Mouse (Mus musculus) kidney, postnatal 0 days (tissue): ENCODE results near the gene Sulf2. TPM values are rescaled to one million over a fixed set of nuclear protein-coding genes. Genes with fewer than 3 reads are reported as not detected.

Experiments
- ATAC-seq: fragments of 200-750 bp; cut with Nextera tagmentation; replicated peaks from 2 replicates; pipeline ENCODE4 v1.8.0; 2017; ENCODE audit warnings: low read depth, moderate number of reproducible peaks, moderate TSS enrichment, moderate library complexity; ENCODE audit not compliant: low FRiP score
- DNase-seq: peaks from one replicate; pipeline ENCODE4 v3.0.0-alpha.2; 2016; ENCODE audit warnings: low spot score
- H3K27ac ChIP-seq: fragments of 300-500 bp; sonication (generic); 2 replicates; pipeline ENCODE4 v1.5.1; 2014; ENCODE audit warnings: mild to moderate bottlenecking
- H3K27me3 ChIP-seq: fragments of 300-500 bp; sonication (generic); 2 replicates; pipeline ENCODE4 v1.6.1; 2014; ENCODE audit warnings: low read length, mixed read lengths; ENCODE audit not compliant: insufficient read depth
- H3K36me3 ChIP-seq: fragments of 300-500 bp; sonication (generic); 2 replicates; pipeline ENCODE4 v1.6.1; 2014; ENCODE audit warnings: low read length, mixed read lengths; ENCODE audit not compliant: insufficient read depth
- H3K4me1 ChIP-seq: fragments of 300-500 bp; sonication (generic); replicated peaks from 2 replicates; pipeline ENCODE4 v1.6.1; 2014; ENCODE audit warnings: antibody characterized with exemption, low read length, mixed read lengths; ENCODE audit not compliant: insufficient read depth
- H3K4me2 ChIP-seq: fragments of 300-500 bp; sonication (generic); 2 replicates; pipeline ENCODE4 v1.6.1; 2014; ENCODE audit warnings: mild to moderate bottlenecking, low read length, moderate library complexity, mixed read lengths
- H3K4me3 ChIP-seq: fragments of 300-500 bp; sonication (generic); replicated peaks from 2 replicates; pipeline ENCODE4 v1.5.1; 2014; ENCODE audit warnings: low read depth, low read length
- H3K9ac ChIP-seq: fragments of 300-500 bp; sonication (generic); 2 replicates; pipeline ENCODE4 v1.6.1; 2014; ENCODE audit warnings: low read depth, low read length
- H3K9me3 ChIP-seq: fragments of 300-500 bp; sonication (generic); replicated peaks from 2 replicates; pipeline ENCODE4 v1.6.1; 2016; ENCODE audit warnings: low read length, inconsistent platforms, mixed read lengths
- CTCF ChIP-seq: IDR thresholded peaks from 2 replicates; pipeline ENCODE4 v1.5.1; 2016; ENCODE audit warnings: antibody characterized with exemption, low read depth, mild to moderate bottlenecking, moderate library complexity
- WGBS: fragments of 180-500 bp; shearing (Covaris S2); extraction: QIAGEN DNeasy Blood & Tissue Kit; methylation state at CpG from one replicate; pipeline ENCODE4 v1.1.7; 2014; 5-methylcytosine and 5-hydroxymethylcytosine counted together
- polyA plus RNA-seq: library from polyadenylated mRNA; unstranded; fragments of >200 nt; fragmentation: Nextera tagmentation; extraction: Ambion mirVana; gene quantifications from 2 replicates; pipeline ENCODE4 v1.2.1, GENCODE M21; 2015

Gene Sulf2
- polyA plus RNA-seq, 1 experiment from 2014 or later, result 45.1 TPM

DNA sequence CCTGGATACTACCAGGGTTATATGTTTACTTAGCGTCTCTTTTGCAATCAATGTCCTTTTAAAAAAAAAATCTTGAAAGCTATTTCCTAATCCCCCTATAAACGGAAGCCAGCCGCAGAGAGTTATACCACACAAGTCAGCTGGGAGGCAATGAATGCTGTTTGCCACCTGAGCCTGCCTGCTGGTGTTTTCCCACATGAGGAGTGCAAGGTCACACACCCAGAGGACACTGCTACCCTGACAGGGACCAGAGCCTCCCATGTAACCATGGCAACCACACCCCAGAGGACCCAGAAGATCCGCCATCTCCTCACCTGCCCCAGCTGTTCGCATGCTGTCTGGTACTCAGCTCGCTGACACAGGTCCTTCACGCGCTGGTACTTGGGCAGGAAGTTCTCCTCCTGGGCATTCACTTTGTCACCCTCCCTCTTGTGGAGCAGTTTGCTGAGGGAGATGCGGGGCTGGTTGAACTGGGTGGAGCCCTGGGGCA lies 71.9 kb downstream of the Sulf2 start:
- Histone ChIP-seq H3K4me1 (peaks cover 18% of the 10 kb centered on the region), H3K36me3 (0 out of 2 replicates have a peak, but pooled peaks cover 2% of the 10 kb centered on the region), H3K9ac (no peak overlapping the region), H3K9me3 (no peaks in the 10 kb centered on the region), H3K4me3 (no peak overlapping the region), H3K27me3 (no peaks in the 10 kb centered on the region), H3K4me2 (no peak overlapping the region), H3K27ac (no peak overlapping the region)
- no peak for DNase-seq
- 78% methylated on average over 9 of the region's 9 CpGs for WGBS
- no peak for TF ChIP-seq CTCF
- ATAC-seq, result no peak

DNA sequence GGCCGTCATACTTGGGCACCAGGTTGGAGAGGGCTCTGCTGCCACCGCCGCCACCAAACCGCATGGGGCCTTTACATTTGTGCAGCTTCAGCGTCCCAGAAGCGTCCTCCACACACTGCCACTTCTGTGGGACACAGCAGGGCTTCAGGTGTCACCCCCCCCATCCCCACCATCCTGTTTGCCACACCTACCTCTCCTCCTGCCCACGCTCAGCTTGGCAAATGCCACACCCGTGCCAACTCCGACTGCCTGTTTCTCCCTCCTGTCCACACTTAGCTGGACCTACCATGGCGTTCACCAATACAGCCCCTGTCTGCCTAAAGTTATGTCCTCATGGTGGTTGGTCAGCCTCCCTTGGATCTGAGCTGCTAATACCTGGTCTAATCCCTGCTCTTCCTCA lies 72.8 kb downstream of the Sulf2 start:
- 87% methylated on average over 10 of the region's 10 CpGs for WGBS
- no peak overlapping the region for H3K4me2 ChIP-seq
- ATAC-seq (no peak), DNase-seq (no peak)
- no peak overlapping the region for H3K27ac ChIP-seq
- no peak for TF ChIP-seq CTCF
- no peaks in the 10 kb centered on the region for H3K9me3 ChIP-seq
- H3K36me3 ChIP-seq, result 0 out of 2 replicates have a peak, but pooled peaks cover 3% of the 10 kb centered on the region
- no peak overlapping the region for H3K9ac ChIP-seq
- no peak overlapping the region for H3K4me3 ChIP-seq
- peaks cover 18% of the 10 kb centered on the region for H3K4me1 ChIP-seq
- no peaks in the 10 kb centered on the region for H3K27me3 ChIP-seq

DNA sequence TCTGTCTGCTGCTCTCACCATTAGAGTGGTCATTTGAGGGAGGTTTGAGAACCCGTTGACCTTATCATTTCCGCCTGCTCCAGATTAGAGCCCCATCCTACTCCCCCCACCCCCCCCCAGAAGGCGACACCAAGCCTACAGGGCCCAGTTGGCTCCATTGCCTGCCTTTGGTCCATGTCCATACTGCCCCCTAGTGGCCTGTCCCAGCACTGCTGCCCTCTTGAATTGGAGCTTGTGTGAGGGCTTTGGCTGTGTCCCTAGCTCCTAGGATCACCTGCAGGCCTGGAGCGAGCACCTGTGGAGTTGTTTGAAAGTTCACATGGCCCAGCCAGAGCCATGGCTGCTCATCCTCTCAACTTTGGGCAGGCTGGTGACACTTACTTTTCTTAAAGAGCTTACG lies 73.3 kb downstream of the Sulf2 start:
- H3K9me3 ChIP-seq, result no peaks in the 10 kb centered on the region
- no peak overlapping the region for H3K4me3 ChIP-seq
- peaks cover 18% of the 10 kb centered on the region for H3K4me1 ChIP-seq
- 0 out of 2 replicates have a peak, but pooled peaks cover 3% of the 10 kb centered on the region for H3K36me3 ChIP-seq
- H3K27ac ChIP-seq, result no peak overlapping the region
- WGBS, result 68% methylated on average over 5 of the region's 5 CpGs
- peak; percentile 77 for DNase-seq
- H3K4me2 ChIP-seq, result no peak overlapping the region
- no peak overlapping the region for H3K9ac ChIP-seq
- H3K27me3 ChIP-seq, result no peaks in the 10 kb centered on the region
- TF ChIP-seq CTCF, result peak; percentile 85
- no peak for ATAC-seq

DNA sequence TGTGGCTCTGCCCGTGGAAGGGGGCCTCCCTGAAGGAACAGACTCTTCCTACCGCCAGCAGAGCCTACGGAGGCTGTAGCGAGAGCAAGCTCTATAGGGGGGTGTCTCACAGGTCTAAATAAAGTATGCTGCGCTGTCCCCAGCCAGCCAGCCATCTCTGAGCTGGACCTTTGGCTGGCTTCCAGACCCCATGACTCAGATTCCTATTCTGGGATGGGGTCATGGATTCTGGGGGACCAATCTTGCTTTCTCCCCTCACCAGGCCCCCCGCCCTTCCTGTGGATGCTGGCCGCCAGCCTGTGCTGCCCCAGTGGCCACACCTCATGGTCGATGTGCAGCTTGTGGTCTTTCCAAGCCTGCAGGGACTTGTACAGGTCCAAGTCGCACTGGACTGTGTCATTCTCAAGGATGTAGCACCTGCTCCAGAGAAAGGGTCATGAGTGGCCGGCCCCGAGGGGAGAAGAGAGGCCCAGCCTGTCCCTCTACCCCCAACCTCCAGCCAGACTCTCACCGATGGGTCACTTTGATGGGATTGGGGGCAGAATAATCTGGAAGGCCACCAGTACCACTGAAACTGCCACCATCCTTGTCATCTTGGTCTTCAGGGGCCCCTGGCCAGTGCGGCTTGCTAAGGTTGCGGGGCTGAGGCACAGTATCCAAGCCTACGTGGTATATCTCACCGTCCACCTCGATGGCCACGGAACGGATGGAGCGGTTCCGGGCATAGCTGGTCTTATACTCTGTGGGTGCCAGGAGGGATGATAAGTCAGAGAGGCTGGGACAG lies 74.3 kb downstream of the Sulf2 start:
- Histone ChIP-seq H3K36me3 (0 out of 2 replicates have a peak, but pooled peaks cover 3% of the 10 kb centered on the region), H3K27ac (peak overlapping the region; percentile 71)

DNA sequence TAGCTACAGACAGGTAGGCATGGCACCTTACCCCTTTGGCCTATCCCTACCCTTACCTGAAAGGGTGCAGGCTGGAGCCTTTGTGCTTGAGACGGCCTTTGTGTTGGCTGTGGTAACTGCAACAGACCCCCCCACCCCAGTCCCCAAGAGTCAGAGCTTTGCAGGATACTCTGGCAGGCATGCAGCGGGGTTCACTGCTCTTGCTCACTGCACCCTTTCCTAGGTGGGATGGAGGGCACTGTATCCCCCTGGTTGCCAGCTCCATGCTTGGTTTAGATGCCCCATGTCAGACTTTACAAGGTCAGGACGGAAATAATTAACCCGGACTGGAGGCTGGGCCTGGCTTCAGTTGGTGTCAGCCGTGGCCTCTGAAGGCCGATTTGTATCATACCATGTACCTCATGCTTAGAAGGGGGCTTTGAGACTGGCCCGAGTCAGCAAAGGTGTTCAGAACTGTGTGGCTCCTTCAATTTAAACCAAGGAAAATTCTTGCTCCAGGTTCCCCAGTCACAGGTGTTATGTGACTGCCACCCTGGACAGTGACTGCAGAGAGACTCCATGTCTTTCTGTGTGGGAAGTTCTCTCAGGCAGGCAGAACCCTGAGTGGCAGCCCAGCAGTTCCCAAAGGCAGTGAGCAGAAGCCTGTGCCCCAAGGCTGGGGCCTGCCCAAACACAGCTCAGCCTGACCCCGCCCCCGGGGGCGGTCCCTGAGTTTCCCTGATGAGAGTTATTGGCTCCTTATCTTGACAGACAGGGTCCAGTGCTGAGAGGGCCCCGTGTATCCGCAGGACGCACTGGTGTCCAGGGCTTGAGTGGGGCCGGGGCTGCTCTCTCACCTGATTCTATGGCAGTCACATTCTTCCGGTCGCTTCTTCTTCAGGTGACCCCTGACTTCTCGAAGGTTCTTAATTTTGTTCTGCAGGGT lies 75.2 kb downstream of the Sulf2 start:
- H3K27ac ChIP-seq, result peak overlapping the region; percentile 71
- no peak for TF ChIP-seq CTCF
- H3K36me3 ChIP-seq, result 0 out of 2 replicates have a peak, but pooled peaks cover 3% of the 10 kb centered on the region
- H3K4me3 ChIP-seq, result no peak overlapping the region
- 0 out of 2 replicates have a peak overlapping the region, but pooled peaks have one; percentile 23 for H3K9ac ChIP-seq
- no peaks in the 10 kb centered on the region for H3K9me3 ChIP-seq
- DNase-seq (peak; percentile 80), ATAC-seq (peak; percentile 58; the same call in 1 of the 2 replicates)
- H3K4me2 ChIP-seq, result peak overlapping the region; percentile 25
- peaks cover 18% of the 10 kb centered on the region for H3K4me1 ChIP-seq
- WGBS, result 47% methylated on average over 17 of the region's 17 CpGs
- H3K27me3 ChIP-seq, result no peaks in the 10 kb centered on the region

More for the DNA sequence above, 74.3 kb downstream of the Sulf2 start:
- no peak overlapping the region for H3K9ac ChIP-seq
- peaks cover 18% of the 10 kb centered on the region for H3K4me1 ChIP-seq
- DNase-seq (no peak), ATAC-seq (no peak; the same call in 1 of the 2 replicates)
- H3K9me3 ChIP-seq, result no peaks in the 10 kb centered on the region
- TF ChIP-seq CTCF, result no peak
- no peak overlapping the region for H3K4me3 ChIP-seq
- WGBS, result 77% methylated on average over 21 of the region's 21 CpGs
- H3K27me3 ChIP-seq, result no peaks in the 10 kb centered on the region
- peak overlapping the region; percentile 25 for H3K4me2 ChIP-seq

DNA sequence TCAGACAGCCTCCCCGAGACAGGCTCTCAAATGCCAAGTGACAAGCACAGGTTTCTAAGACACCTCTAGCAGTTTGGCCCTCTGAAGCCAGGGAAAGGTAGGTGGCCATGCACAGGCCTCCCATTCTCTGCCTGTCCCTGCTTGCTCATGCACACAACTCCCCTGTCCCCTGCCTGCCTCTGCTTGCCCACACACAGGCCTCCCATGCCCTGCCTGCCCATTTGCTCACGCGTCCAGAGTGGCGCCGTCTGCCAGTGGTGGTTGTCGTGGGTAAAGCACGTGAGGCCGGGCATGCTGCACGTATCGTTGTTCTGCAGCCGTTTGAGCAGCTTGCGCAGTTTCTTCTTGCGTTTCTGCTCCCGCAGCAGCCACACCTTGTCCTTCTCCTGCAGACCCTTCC lies 76.2 kb downstream of the Sulf2 start:
- peak; percentile 5; the same call in 1 of the 2 replicates for TF ChIP-seq CTCF
- 96% methylated on average over 14 of the region's 14 CpGs for WGBS
- Histone ChIP-seq H3K4me2 (no peak overlapping the region), H3K4me1 (peaks cover 18% of the 10 kb centered on the region), H3K36me3 (0 out of 2 replicates have a peak, but pooled peaks cover 3% of the 10 kb centered on the region), H3K4me3 (no peak overlapping the region), H3K9me3 (no peaks in the 10 kb centered on the region), H3K27ac (no peak overlapping the region), H3K9ac (no peak overlapping the region), H3K27me3 (no peaks in the 10 kb centered on the region)
- DNase-seq (no peak), ATAC-seq (no peak)
